Mouse (Mus musculus): Measurements from ENCODE around the gene Zfp768. TPM values are rescaled to one million over a fixed set of nuclear protein-coding genes. Genes with fewer than 3 reads are reported as not detected.
"Not testable (repeated sequence)": the region's sequence is repeated elsewhere in the genome, so short reads cannot be mapped to it uniquely, and the experiment has no call there.

Gene Zfp768
- polyA plus RNA-seq, 1 experiment from 2014 or later = 16.3 TPM

GRCm38 (mm10) chr7:127385560-127385959, 40.2 kb upstream of the Zfp768 start:
- H3K36me3 ChIP-seq (ENCODE audit: control insufficient read depth, insufficient read depth, low read length); H3K9ac ChIP-seq (ENCODE audit: low read depth, low read length); H3K27me3 ChIP-seq (ENCODE audit: control insufficient read depth, insufficient read depth, low read depth, low read length); H3K9me3 ChIP-seq (replicated peaks; ENCODE audit: control insufficient read depth, low read length, poor library complexity, severe bottlenecking); H3K4me2 ChIP-seq (ENCODE audit: low read length); H3K27ac ChIP-seq (ENCODE audit: low read length); ATAC-seq; H3K4me1 ChIP-seq (ENCODE audit: control insufficient read depth, insufficient read depth, low read length); H3K4me3 ChIP-seq (ENCODE audit: low read depth, low read length): not testable (repeated sequence)
- WGBS = 97% methylated on average over 4 of the region's 4 CpGs

- Histone ChIP-seq H3K4me2 (ENCODE audit: low read length) (no peak overlapping the region), H3K27me3 (ENCODE audit: control insufficient read depth, insufficient read depth, low read depth, low read length) (no peaks in the 10 kb centered on the region), H3K4me3 (ENCODE audit: low read depth, low read length) (no peak overlapping the region), H3K9me3 (replicated peaks; ENCODE audit: control insufficient read depth, low read length, poor library complexity, severe bottlenecking) (no peaks in the 10 kb centered on the region), H3K36me3 (ENCODE audit: control insufficient read depth, insufficient read depth, low read length) (no peaks in the 10 kb centered on the region), H3K4me1 (ENCODE audit: control insufficient read depth, insufficient read depth, low read length) (0 out of 2 replicates have a peak, but pooled peaks cover 3% of the 10 kb centered on the region), H3K27ac (ENCODE audit: low read length) (no peak overlapping the region), H3K9ac (ENCODE audit: low read depth, low read length) (no peak overlapping the region)
- 82% methylated on average over 6 of the region's 6 CpGs for WGBS
- no peak for ATAC-seq
These were observed 33.0 kb upstream of the Zfp768 start for GRCm38 (mm10) chr7:127378310-127378921.

- H3K36me3 ChIP-seq (ENCODE audit: control insufficient read depth, insufficient read depth, low read length); H3K4me1 ChIP-seq (ENCODE audit: control insufficient read depth, insufficient read depth, low read length); H3K9me3 ChIP-seq (replicated peaks; ENCODE audit: control insufficient read depth, low read length, poor library complexity, severe bottlenecking); H3K27me3 ChIP-seq (ENCODE audit: control insufficient read depth, insufficient read depth, low read depth, low read length): not testable (repeated sequence)
- peak; percentile 92 for ATAC-seq
- Histone ChIP-seq H3K9ac (ENCODE audit: low read depth, low read length) (peak within 1 kb of the TSS; percentile 83), H3K4me3 (ENCODE audit: low read depth, low read length) (peak within 1 kb of the TSS; percentile 74), H3K27ac (ENCODE audit: low read length) (peak within 1 kb of the TSS; percentile 78), H3K4me2 (ENCODE audit: low read length) (peak within 1 kb of the TSS; percentile 66)
- 1% methylated on average over 49 of the region's 49 CpGs for WGBS
These were observed 30.2 kb upstream of the Zfp768 start, which contains the start of gene Zfp747 for GRCm38 (mm10) chr7:127375271-127376245. Gene Zfp747 (minus strand): TSS chr7:127376050.

GRCm38 (mm10) chr7:127371870-127372269, 26.5 kb upstream of the Zfp768 start:
- H3K9ac ChIP-seq (ENCODE audit: low read depth, low read length); H3K4me2 ChIP-seq (ENCODE audit: low read length); H3K27me3 ChIP-seq (ENCODE audit: control insufficient read depth, insufficient read depth, low read depth, low read length); H3K4me1 ChIP-seq (ENCODE audit: control insufficient read depth, insufficient read depth, low read length); H3K27ac ChIP-seq (ENCODE audit: low read length); H3K36me3 ChIP-seq (ENCODE audit: control insufficient read depth, insufficient read depth, low read length); H3K9me3 ChIP-seq (replicated peaks; ENCODE audit: control insufficient read depth, low read length, poor library complexity, severe bottlenecking); ATAC-seq; H3K4me3 ChIP-seq (ENCODE audit: low read depth, low read length): not testable (repeated sequence)
- WGBS = 80% methylated on average over 3 of the region's 3 CpGs

- H3K4me1 ChIP-seq (ENCODE audit: control insufficient read depth, insufficient read depth, low read length) = 0 out of 2 replicates have a peak, but pooled peaks cover 3% of the 10 kb centered on the region
- ATAC-seq = no peak
- no peaks in the 10 kb centered on the region for H3K27me3 ChIP-seq (ENCODE audit: control insufficient read depth, insufficient read depth, low read depth, low read length)
- H3K27ac ChIP-seq (ENCODE audit: low read length) = no peak overlapping the region
- no peak overlapping the region for H3K4me2 ChIP-seq (ENCODE audit: low read length)
- 83% methylated on average over 2 of the region's 2 CpGs for WGBS
- H3K36me3 ChIP-seq (ENCODE audit: control insufficient read depth, insufficient read depth, low read length) = no peaks in the 10 kb centered on the region; the same call in 1 of the 2 replicates
- no peak overlapping the region for H3K9ac ChIP-seq (ENCODE audit: low read depth, low read length)
- no peaks in the 10 kb centered on the region for H3K9me3 ChIP-seq (replicated peaks; ENCODE audit: control insufficient read depth, low read length, poor library complexity, severe bottlenecking)
- no peak overlapping the region for H3K4me3 ChIP-seq (ENCODE audit: low read depth, low read length)
These were observed 25.8 kb upstream of the Zfp768 start for GRCm38 (mm10) chr7:127371213-127371612.

GRCm38 (mm10) chr7:127366249-127366648, 20.9 kb upstream of the Zfp768 start:
- peaks cover 9% of the 10 kb centered on the region for H3K4me1 ChIP-seq (ENCODE audit: control insufficient read depth, insufficient read depth, low read length)
- no peak overlapping the region for H3K4me3 ChIP-seq (ENCODE audit: low read depth, low read length)
- ATAC-seq = no peak
- 93% methylated on average over 3 of the region's 3 CpGs for WGBS
- no peak overlapping the region for H3K4me2 ChIP-seq (ENCODE audit: low read length)
- H3K36me3 ChIP-seq (ENCODE audit: control insufficient read depth, insufficient read depth, low read length) = no peaks in the 10 kb centered on the region; the same call in 1 of the 2 replicates
- no peak overlapping the region for H3K27ac ChIP-seq (ENCODE audit: low read length)
- H3K27me3 ChIP-seq (ENCODE audit: control insufficient read depth, insufficient read depth, low read depth, low read length) = no peaks in the 10 kb centered on the region; the same call in 1 of the 2 replicates
- no peaks in the 10 kb centered on the region for H3K9me3 ChIP-seq (replicated peaks; ENCODE audit: control insufficient read depth, low read length, poor library complexity, severe bottlenecking)
- no peak overlapping the region for H3K9ac ChIP-seq (ENCODE audit: low read depth, low read length)

GRCm38 (mm10) chr7:127364166-127364565, 18.8 kb upstream of the Zfp768 start:
- no peaks in the 10 kb centered on the region; the same call in 1 of the 2 replicates for H3K27me3 ChIP-seq (ENCODE audit: control insufficient read depth, insufficient read depth, low read depth, low read length)
- H3K9me3 ChIP-seq (replicated peaks; ENCODE audit: control insufficient read depth, low read length, poor library complexity, severe bottlenecking) = no peaks in the 10 kb centered on the region
- H3K36me3 ChIP-seq (ENCODE audit: control insufficient read depth, insufficient read depth, low read length) = no peaks in the 10 kb centered on the region
- no peak overlapping the region; the same call in 1 of the 2 replicates for H3K9ac ChIP-seq (ENCODE audit: low read depth, low read length)
- H3K4me2 ChIP-seq (ENCODE audit: low read length) = peak overlapping the region; percentile 51
- 38% methylated on average over 4 of the region's 4 CpGs for WGBS
- no peak overlapping the region for H3K27ac ChIP-seq (ENCODE audit: low read length)
- peaks cover 9% of the 10 kb centered on the region for H3K4me1 ChIP-seq (ENCODE audit: control insufficient read depth, insufficient read depth, low read length)
- peak overlapping the region; percentile 27; the same call in 1 of the 2 replicates for H3K4me3 ChIP-seq (ENCODE audit: low read depth, low read length)
- no peak for ATAC-seq

- no peak overlapping the region for H3K27ac ChIP-seq (ENCODE audit: low read length)
- H3K36me3 ChIP-seq (ENCODE audit: control insufficient read depth, insufficient read depth, low read length) = no peaks in the 10 kb centered on the region
- ATAC-seq = no peak
- H3K4me3 ChIP-seq (ENCODE audit: low read depth, low read length) = peak overlapping the region; percentile 27
- no peaks in the 10 kb centered on the region; the same call in 1 of the 2 replicates for H3K27me3 ChIP-seq (ENCODE audit: control insufficient read depth, insufficient read depth, low read depth, low read length)
- H3K4me1 ChIP-seq (ENCODE audit: control insufficient read depth, insufficient read depth, low read length) = peaks cover 9% of the 10 kb centered on the region
- WGBS = under 1% methylated on average over 24 of the region's 24 CpGs
- peak overlapping the region; percentile 33 for H3K9ac ChIP-seq (ENCODE audit: low read depth, low read length)
- no peaks in the 10 kb centered on the region for H3K9me3 ChIP-seq (replicated peaks; ENCODE audit: control insufficient read depth, low read length, poor library complexity, severe bottlenecking)
- peak overlapping the region; percentile 51 for H3K4me2 ChIP-seq (ENCODE audit: low read length)
These were observed 18.1 kb upstream of the Zfp768 start for GRCm38 (mm10) chr7:127363475-127363921.
